Mouse (Mus musculus) left cerebral cortex, adult 9 months (tissue): Measurements from ENCODE around the gene Dhdds.

ENCODE experiments used
- DNase-seq, 2 experiments: peaks; one replicate each; pipeline ENCODE4 v3.0.0; 2022; ENCODE audit warnings: low spot score in 2 of 2

Gene Dhdds

DNA sequence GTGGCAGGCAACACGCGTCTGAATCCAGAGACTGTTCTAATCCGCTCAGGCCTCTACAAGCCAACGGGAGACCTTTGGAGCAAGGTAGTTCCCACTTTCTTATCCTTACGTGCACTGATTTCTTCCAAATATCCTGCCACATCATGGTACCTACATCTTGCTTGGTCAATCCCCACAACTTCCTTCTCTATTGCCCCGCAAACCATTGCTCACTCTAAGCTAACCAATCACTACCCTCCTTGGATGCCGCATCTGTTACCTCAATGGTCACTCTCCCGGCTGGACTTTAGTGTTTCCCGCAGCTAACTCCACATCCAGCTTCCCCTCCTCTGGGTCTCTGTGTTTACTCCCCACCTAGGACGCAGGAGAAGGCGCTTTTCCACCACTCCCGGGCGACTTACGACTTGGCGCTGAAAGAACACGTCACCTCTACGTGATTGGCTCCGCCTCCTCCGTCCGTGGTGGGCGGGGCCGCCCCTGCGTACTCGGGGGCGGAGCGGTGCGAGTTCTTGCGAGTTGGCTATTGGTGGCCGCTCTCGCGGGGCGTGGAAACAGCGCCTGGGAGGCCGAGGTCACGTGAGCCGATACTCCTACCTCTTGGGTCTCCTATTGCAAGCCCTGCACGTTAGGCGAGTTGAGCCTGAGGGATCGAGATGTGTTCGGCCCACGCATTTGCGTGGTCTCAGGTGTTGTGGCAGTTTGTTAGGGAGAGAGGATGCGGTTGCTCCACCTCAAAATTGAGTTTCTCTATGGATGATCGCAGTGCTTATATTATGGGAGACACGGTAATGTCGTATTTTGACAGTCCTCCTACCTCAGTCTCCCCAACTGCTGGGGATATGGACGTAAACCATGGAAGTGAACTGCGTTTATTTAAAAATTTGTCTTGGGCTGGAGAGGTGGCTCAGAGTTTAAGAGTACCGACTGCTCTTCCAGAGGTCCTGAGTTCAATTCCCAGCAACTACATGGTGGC lies at the start of gene Dhdds:
Dhdds (minus strand) TSS at position 453 of the 973 bp plus-strand sequence.
- peak; percentile 88 to 96 for DNase-seq

GRCm38 (mm10) chr4:134047648-134048047 lies 46.9 kb upstream of the Dhdds start:
- no peak for DNase-seq

DNA sequence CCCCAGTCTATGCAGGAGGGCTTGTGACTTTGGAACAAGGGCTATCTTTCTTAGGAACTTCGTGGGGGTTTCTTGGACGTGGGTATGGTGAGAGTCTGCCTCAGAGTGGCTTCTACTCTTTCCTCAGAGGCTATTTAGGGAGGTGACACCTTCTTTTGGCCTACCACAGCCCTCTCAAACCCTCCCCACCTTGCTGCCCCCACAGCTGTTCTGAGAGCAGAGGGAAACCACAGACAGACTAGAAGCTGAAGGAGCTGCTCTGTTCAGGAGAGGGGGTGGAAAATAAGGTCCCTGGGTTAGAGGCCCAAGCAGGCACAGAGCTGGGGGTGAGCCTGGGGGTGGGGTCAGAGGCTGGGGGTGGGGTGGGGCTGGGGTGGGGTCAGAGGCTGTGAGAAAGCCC lies 42.3 kb upstream of the Dhdds start:
- no peak for DNase-seq

DNA sequence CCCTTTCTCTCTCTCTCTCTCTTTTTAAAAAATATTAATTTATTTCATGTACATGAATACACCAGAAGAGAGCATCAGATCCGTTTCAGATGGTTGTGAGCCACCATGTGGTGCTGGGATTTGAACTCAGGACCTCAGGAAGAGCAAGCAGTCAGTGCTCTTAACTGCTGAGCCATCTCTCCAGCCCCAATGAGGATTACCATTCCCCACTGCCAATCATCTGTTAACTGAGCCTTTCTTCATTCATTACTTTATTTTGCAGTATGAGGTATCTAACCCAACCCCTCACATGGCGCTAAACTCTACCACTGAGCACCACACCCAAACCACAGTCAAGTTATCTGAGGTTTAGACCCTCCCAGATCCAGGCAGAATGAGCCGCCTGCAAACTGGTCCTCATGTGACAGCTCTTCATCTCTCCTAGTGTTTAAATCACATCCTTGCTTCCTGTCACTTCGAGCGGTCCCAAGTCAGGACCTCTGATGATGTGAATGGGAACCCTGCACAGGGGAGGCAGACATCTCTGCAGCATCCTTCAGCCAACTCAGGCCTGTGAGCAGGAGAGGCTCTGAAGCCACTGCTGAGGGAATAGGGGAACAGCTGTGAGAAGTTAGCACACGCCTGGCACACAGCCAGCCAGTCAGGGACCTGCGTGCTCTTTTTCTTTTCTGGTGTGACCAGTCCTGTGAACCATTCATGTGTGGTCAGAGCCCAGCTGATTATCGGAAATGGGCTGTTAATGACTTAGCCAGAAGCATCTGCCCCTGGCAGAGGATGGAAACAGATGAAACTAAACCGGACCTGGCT lies 40.8 kb upstream of the Dhdds start:
- no peak for DNase-seq

DNA sequence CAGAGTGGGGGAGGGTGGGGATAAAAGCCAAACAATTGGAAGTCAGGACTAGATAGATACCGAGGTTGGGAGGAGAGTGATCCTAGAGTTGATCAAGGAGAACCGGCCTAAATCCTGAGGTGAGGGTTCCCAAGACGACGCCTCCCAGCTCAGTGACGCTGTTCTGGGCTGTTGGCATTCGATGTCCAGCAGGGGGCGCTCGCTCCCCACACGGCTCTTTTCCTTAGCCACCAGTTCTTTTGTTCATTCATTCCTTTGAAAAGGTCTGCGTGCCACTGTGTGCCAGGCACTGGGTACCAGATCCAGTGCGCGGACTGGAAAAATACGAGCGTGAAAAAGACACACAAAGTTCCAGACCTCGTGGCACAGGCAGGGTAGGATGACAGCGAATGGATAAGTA lies 35.2 kb upstream of the Dhdds start:
- DNase-seq = peak; percentile 39 to 87

GRCm38 (mm10) chr4:134025802-134026201 lies 25.1 kb upstream of the Dhdds start:
- DNase-seq = no peak

- peak in 1 of 2 experiments; percentile 17 for DNase-seq
Observed at GRCm38 (mm10) chr4:134020621-134021020, 19.9 kb upstream of the Dhdds start.

- DNase-seq = no peak
Observed at GRCm38 (mm10) chr4:134019641-134020351, 19.1 kb upstream of the Dhdds start.

DNA sequence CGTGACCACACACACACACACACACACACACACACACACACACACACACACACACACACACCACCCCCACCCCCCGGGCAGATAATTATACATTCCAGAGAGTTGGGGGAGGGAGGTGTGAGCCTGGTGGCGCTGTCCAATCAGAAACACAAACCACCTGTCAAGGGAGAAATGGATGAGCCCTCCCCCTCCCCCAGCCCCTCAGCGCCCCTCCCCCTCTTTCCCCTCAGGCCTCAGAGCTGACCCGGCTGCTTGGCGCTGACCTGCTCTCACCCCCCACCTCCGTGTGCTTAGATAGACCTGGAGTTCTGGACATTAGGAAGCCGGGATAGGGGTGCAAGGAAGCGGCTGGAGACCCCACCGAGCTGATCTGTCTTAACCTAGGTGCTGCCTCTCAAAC lies 18.5 kb upstream of the Dhdds start:
- no peak for DNase-seq

DNA sequence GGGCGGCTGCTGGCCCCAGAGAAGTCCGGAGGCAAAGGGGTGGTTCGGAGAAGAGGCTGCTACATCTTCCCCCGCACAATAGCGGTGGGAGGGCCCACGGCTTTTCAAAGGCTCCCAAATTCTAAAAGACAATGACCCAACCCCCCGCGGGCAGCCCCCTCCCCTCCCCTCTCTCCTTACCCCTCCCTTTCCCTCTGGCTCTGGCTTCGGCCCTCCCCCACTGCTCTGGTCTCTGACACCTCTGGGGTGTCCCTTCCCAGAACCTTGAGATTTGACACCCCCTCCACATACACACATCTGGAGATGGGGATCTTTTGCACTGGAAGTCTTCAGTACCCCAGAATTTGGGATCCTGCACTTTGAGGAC lies 18.0 kb upstream of the Dhdds start, which contains the start of gene Lin28a:
Lin28a (minus strand) TSS at position 63 of the 367 bp plus-strand sequence.
- no peak for DNase-seq

DNA sequence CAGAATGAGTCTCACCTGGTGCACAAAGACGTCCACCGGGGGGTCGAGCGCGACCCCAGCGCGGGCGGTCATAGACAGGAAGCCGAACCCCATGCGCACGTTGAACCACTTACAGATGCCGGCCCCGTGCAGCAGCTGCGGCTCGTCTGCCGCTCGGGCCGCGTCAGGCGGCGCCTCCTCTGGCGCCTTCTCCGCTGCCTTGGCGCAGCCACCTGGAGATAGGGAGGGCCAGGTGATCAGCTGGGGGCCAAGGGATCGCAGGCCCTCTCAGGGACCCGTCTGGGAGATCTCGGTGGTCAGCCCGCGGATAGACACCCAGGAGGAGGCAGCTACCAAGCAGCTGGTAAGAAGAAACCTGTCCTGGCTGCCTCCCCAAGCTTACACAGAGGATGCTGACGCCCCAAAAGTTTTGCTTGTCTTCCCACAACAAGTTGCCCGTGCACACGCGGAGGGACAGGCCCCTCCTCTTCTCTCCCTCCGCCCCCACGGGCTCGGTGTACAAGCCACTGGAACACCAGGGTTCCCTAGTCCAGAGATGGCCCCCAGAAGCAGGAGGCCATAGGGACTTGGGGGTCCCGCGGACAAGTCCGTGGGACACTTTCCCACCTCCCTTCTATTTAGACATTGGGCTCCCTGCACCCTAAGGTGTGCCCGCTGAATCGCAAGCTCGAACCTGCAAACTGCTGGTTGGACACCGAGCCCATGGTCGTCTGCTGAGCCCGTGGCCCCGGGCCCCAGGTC lies 17.5 kb upstream of the Dhdds start:
- no peak for DNase-seq

GRCm38 (mm10) chr4:134017201-134017865 lies 16.6 kb upstream of the Dhdds start:
- DNase-seq = no peak

DNA sequence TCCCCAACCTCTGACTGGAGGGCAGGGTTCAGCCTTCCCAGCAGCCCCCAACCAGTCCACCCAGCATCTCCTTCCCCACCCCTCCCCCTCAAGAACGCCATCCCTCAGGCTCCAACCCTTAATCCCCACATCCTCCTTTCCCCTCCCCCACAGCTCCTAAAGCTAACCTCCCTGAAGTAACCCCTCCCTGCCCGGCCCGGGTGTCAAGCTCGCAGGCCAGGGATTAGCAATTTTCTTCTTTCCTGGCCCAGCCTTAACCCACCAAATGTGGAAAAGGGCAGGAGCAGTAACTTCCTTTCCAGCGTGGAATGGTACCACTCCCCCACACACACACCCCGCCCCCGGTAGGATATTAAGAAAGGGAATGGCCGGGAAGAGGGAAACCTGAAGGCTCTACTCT lies 16.0 kb upstream of the Dhdds start:
- DNase-seq = no peak

GRCm38 (mm10) chr4:134016208-134016607 lies 15.5 kb upstream of the Dhdds start:
- DNase-seq = no peak

- DNase-seq = no peak
Observed at GRCm38 (mm10) chr4:134012858-134013528, 12.3 kb upstream of the Dhdds start.

DNA sequence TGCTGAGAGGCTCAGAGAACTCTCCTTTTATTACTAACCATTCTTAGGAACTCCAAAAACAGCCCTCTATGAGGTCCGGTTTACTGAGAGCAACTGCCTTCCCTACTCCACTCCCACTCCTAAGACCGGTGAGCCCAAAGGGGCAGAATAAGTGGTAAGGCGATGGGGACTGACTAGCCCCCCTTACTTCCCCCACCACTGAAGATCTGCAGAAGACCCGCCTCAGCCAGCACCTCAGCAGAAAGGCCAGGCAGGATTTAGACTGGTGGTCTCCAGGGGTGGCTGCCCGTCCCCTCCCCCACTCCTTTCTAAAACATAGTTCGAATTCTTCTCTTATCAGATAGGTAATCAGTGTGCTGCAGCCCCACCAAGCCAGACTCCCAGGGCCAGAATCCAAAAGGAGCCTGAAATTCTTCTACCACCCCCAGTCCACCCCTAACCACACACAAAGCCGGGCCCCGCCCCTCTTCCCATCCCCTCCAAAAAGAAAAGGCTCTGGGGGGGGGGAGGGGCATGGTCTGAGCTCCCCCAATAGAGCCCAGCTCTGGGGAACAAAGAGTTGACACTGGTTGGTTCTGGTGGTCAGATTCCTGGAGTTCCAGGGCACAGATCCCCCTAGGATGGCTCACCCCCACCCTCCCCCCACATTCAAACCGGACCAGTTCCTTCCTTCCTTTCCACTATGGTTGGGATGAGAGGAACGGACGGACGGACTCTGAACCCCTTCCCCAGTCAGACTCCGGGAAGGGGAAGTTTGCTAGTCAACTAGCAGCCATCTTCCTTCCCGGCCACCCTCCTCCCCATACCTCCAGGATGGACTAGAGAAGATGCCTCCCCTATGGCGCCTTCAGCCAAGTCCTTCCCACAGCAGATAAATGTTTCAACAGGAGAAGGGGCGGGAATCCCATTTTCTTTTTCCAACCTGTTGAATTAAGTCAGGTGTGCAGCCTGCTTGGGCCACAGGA lies 11.0 kb upstream of the Dhdds start:
- DNase-seq = no peak

DNA sequence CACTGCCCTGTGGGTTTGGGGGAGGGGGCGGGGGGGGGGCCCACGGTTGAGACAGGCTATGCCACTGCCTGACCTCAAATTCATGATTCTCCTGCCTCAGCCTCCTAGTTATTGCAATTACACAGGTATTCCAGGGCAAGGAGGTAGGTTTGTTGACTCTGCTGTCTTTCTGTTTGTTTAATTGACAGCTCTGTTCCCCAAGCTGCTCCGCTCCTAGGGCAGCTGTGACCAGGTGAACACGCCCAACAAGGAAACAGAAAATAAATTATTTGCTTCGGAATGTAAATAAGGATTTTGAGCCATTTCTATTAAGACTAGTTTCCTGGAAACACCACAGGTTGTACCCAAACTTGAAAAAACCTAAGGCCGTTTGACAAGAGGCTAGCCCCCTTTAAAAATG lies 9.0 kb upstream of the Dhdds start:
- DNase-seq = no peak

GRCm38 (mm10) chr4:134006845-134007244 lies 6.1 kb upstream of the Dhdds start:
- DNase-seq = no peak
